Mouse (Mus musculus): Measurements from ENCODE around the gene Btbd35f1.
"Not testable (repeated sequence)": the region's sequence is repeated elsewhere in the genome, so short reads cannot be mapped to it uniquely, and the experiment has no call there.

Btbd35f1 gene

GRCm38 (mm10) chrX:32559755-32560154 is at the start of gene Btbd35f1:
Btbd35f1 (plus strand) TSS chrX:32560055.
- DNase-seq (ENCODE audit: extremely low read depth, low read depth, low spot score) = not testable (repeated sequence)

- not testable (repeated sequence) for DNase-seq (ENCODE audit: extremely low read depth, low read depth, low spot score)
Observed at GRCm38 (mm10) chrX:32590878-32591542, 31.2 kb downstream of the Btbd35f1 start.

- DNase-seq (ENCODE audit: extremely low read depth, low read depth, low spot score) = not testable (repeated sequence)
Observed at GRCm38 (mm10) chrX:32601008-32601407, 41.2 kb downstream of the Btbd35f1 start.

GRCm38 (mm10) chrX:32601425-32601824 is 41.6 kb downstream of the Btbd35f1 start:
- not testable (repeated sequence) for DNase-seq (ENCODE audit: extremely low read depth, low read depth, low spot score)
